Mouse (Mus musculus): ENCODE measurements around the gene Arpp21. TPM values are rescaled to one million over a fixed set of nuclear protein-coding genes. Genes with fewer than 3 reads are reported as not detected.
"Not testable (repeated sequence)": the region's sequence is repeated elsewhere in the genome, so short reads cannot be mapped to it uniquely, and the experiment has no call there.

The Arpp21 gene
- polyA plus RNA-seq, 1 experiment from 2014 or later, result 29.5 TPM

- Histone ChIP-seq H3K9ac (replicated peaks) (no peak overlapping the region), H3K4me3 (replicated peaks) (no peak overlapping the region), H3K4me2 (replicated peaks) (no peak overlapping the region; the same call in 1 of the 2 replicates), H3K9me3 (no peaks in the 10 kb centered on the region), H3K4me1 (replicated peaks) (peaks cover 53% of the 10 kb centered on the region), H3K36me3 (no peaks in the 10 kb centered on the region), H3K27ac (peak overlapping the region; percentile 90), H3K27me3 (no peaks in the 10 kb centered on the region)
- peak; percentile 75 for ATAC-seq
- 28% methylated on average over 5 of the region's 5 CpGs for WGBS
Observed at GRCm38 (mm10) chr9:112075273-112075672, 160.5 kb downstream of the Arpp21 start.

- no peaks in the 10 kb centered on the region for H3K36me3 ChIP-seq
- no peak overlapping the region for H3K4me3 ChIP-seq (replicated peaks)
- H3K9me3 ChIP-seq, result no peaks in the 10 kb centered on the region
- no peak overlapping the region; the same call in 1 of the 2 replicates for H3K4me2 ChIP-seq (replicated peaks)
- H3K4me1 ChIP-seq (replicated peaks), result peaks cover 53% of the 10 kb centered on the region
- no peak overlapping the region for H3K9ac ChIP-seq (replicated peaks)
- 11% methylated on average over 5 of the region's 5 CpGs for WGBS
- no peaks in the 10 kb centered on the region for H3K27me3 ChIP-seq
- ATAC-seq, result peak; percentile 91
- peak overlapping the region; percentile 90 for H3K27ac ChIP-seq
Observed at GRCm38 (mm10) chr9:112074872-112075271, 160.9 kb downstream of the Arpp21 start.

GRCm38 (mm10) chr9:112071368-112071767 lies 164.4 kb downstream of the Arpp21 start:
- no peak overlapping the region for H3K9ac ChIP-seq (replicated peaks)
- peak; percentile 31; the same call in 1 of the 2 replicates for ATAC-seq
- H3K27ac ChIP-seq, result peak overlapping the region; percentile 69

GRCm38 (mm10) chr9:112070961-112071360 lies 164.8 kb downstream of the Arpp21 start:
- peak overlapping the region; percentile 69 for H3K27ac ChIP-seq
- ATAC-seq, result 0 out of 2 replicates have a peak, but pooled peaks have one; percentile 50
- no peaks in the 10 kb centered on the region for H3K9me3 ChIP-seq
- no peaks in the 10 kb centered on the region for H3K36me3 ChIP-seq
- H3K9ac ChIP-seq (replicated peaks), result no peak overlapping the region
- no peak overlapping the region for H3K4me2 ChIP-seq (replicated peaks)
- H3K4me3 ChIP-seq (replicated peaks), result no peak overlapping the region
- no peaks in the 10 kb centered on the region for H3K27me3 ChIP-seq
- H3K4me1 ChIP-seq (replicated peaks), result peaks cover 46% of the 10 kb centered on the region
- 36% methylated on average over 5 of the region's 5 CpGs for WGBS

More at GRCm38 (mm10) chr9:112071368-112071767, 164.4 kb downstream of the Arpp21 start:
- H3K4me3 ChIP-seq (replicated peaks), result no peak overlapping the region
- no peak overlapping the region for H3K4me2 ChIP-seq (replicated peaks)
- no peaks in the 10 kb centered on the region for H3K27me3 ChIP-seq
- peaks cover 48% of the 10 kb centered on the region for H3K4me1 ChIP-seq (replicated peaks)
- no peaks in the 10 kb centered on the region for H3K36me3 ChIP-seq
- no peaks in the 10 kb centered on the region for H3K9me3 ChIP-seq
- 34% methylated on average over 3 of the region's 3 CpGs for WGBS

- no peak overlapping the region for H3K4me3 ChIP-seq (replicated peaks)
- no peak overlapping the region for H3K9ac ChIP-seq (replicated peaks)
- H3K9me3 ChIP-seq, result no peaks in the 10 kb centered on the region
- no peak for ATAC-seq
- H3K27me3 ChIP-seq, result no peaks in the 10 kb centered on the region
- H3K36me3 ChIP-seq, result no peaks in the 10 kb centered on the region
- H3K4me2 ChIP-seq (replicated peaks), result no peak overlapping the region
- WGBS, result 93% methylated on average over 5 of the region's 5 CpGs
- H3K4me1 ChIP-seq (replicated peaks), result peaks cover 23% of the 10 kb centered on the region
- no peak overlapping the region for H3K27ac ChIP-seq
Observed at GRCm38 (mm10) chr9:112068250-112068649, 167.5 kb downstream of the Arpp21 start.

GRCm38 (mm10) chr9:112060696-112061425 lies 174.9 kb downstream of the Arpp21 start:
- peak overlapping the region; percentile 44; the same call in 1 of the 2 replicates for H3K27ac ChIP-seq
- ATAC-seq, result no peak
- no peaks in the 10 kb centered on the region for H3K36me3 ChIP-seq

GRCm38 (mm10) chr9:112054807-112055381 lies 180.8 kb downstream of the Arpp21 start:
- no peaks in the 10 kb centered on the region for H3K27me3 ChIP-seq
- ATAC-seq, result 0 out of 2 replicates have a peak, but pooled peaks have one; percentile 24
- peak overlapping the region; percentile 37; the same call in 1 of the 2 replicates for H3K27ac ChIP-seq

More at GRCm38 (mm10) chr9:112060696-112061425, 174.9 kb downstream of the Arpp21 start:
- H3K4me1 ChIP-seq (replicated peaks), result peaks cover 5% of the 10 kb centered on the region; the same call in 1 of the 2 replicates
- H3K9me3 ChIP-seq, result no peaks in the 10 kb centered on the region
- H3K9ac ChIP-seq (replicated peaks), result no peak overlapping the region
- H3K4me3 ChIP-seq (replicated peaks), result no peak overlapping the region
- WGBS, result 56% methylated on average over 6 of the region's 6 CpGs
- no peaks in the 10 kb centered on the region for H3K27me3 ChIP-seq
- no peak overlapping the region for H3K4me2 ChIP-seq (replicated peaks)

GRCm38 (mm10) chr9:112047903-112048467 lies 187.8 kb downstream of the Arpp21 start:
- 83% methylated on average over 9 of the region's 9 CpGs for WGBS
- no peaks in the 10 kb centered on the region for H3K9me3 ChIP-seq
- H3K4me3 ChIP-seq (replicated peaks), result no peak overlapping the region
- H3K36me3 ChIP-seq, result no peaks in the 10 kb centered on the region
- no peak overlapping the region for H3K9ac ChIP-seq (replicated peaks)
- no peak overlapping the region for H3K4me2 ChIP-seq (replicated peaks)
- no peaks in the 10 kb centered on the region for H3K27me3 ChIP-seq
- H3K4me1 ChIP-seq (replicated peaks), result no peaks in the 10 kb centered on the region
- ATAC-seq, result no peak
- H3K27ac ChIP-seq, result no peak overlapping the region

More at GRCm38 (mm10) chr9:112054807-112055381, 180.8 kb downstream of the Arpp21 start:
- Histone ChIP-seq H3K4me1 (replicated peaks) (peaks cover 7% of the 10 kb centered on the region; the same call in 1 of the 2 replicates), H3K4me3 (replicated peaks) (no peak overlapping the region), H3K9me3 (no peaks in the 10 kb centered on the region), H3K9ac (replicated peaks) (no peak overlapping the region), H3K36me3 (no peaks in the 10 kb centered on the region), H3K4me2 (replicated peaks) (no peak overlapping the region)
- 58% methylated on average over 6 of the region's 6 CpGs for WGBS

- Histone ChIP-seq H3K4me1 (replicated peaks) (peaks cover 5% of the 10 kb centered on the region), H3K9me3 (no peaks in the 10 kb centered on the region), H3K27ac (no peak overlapping the region), H3K36me3 (no peaks in the 10 kb centered on the region), H3K4me3 (replicated peaks) (no peak overlapping the region), H3K9ac (replicated peaks) (no peak overlapping the region), H3K4me2 (replicated peaks) (no peak overlapping the region), H3K27me3 (no peaks in the 10 kb centered on the region)
- ATAC-seq, result no peak
- 79% methylated on average over 1 of the region's 1 CpGs for WGBS
Observed at GRCm38 (mm10) chr9:112040566-112040965, 195.2 kb downstream of the Arpp21 start.

GRCm38 (mm10) chr9:112037732-112038131 lies 198.0 kb downstream of the Arpp21 start:
- no peaks in the 10 kb centered on the region for H3K27me3 ChIP-seq
- no peaks in the 10 kb centered on the region for H3K9me3 ChIP-seq
- ATAC-seq, result peak; percentile 76
- 0 out of 2 replicates have a peak overlapping the region, but pooled peaks have one; percentile 6 for H3K27ac ChIP-seq
- H3K4me3 ChIP-seq (replicated peaks), result no peak overlapping the region
- no peaks in the 10 kb centered on the region for H3K36me3 ChIP-seq
- H3K4me1 ChIP-seq (replicated peaks), result peaks cover 5% of the 10 kb centered on the region
- WGBS, result 46% methylated on average over 9 of the region's 9 CpGs
- no peak overlapping the region for H3K4me2 ChIP-seq (replicated peaks)
- H3K9ac ChIP-seq (replicated peaks), result no peak overlapping the region

GRCm38 (mm10) chr9:112033840-112034239 lies 201.9 kb downstream of the Arpp21 start:
- WGBS, result 46% methylated on average over 5 of the region's 10 CpGs
- not testable (repeated sequence) for H3K4me2 ChIP-seq (replicated peaks); H3K36me3 ChIP-seq; H3K4me1 ChIP-seq (replicated peaks); H3K9ac ChIP-seq (replicated peaks); H3K27me3 ChIP-seq; ATAC-seq; H3K4me3 ChIP-seq (replicated peaks); H3K27ac ChIP-seq; H3K9me3 ChIP-seq

- no peaks in the 10 kb centered on the region for H3K4me1 ChIP-seq (replicated peaks)
- no peak overlapping the region for H3K4me3 ChIP-seq (replicated peaks)
- H3K36me3 ChIP-seq, result no peaks in the 10 kb centered on the region
- H3K9me3 ChIP-seq, result no peaks in the 10 kb centered on the region
- no peak overlapping the region for H3K9ac ChIP-seq (replicated peaks)
- no peak overlapping the region for H3K27ac ChIP-seq
- no peak for ATAC-seq
- 53% methylated on average over 7 of the region's 7 CpGs for WGBS
- H3K4me2 ChIP-seq (replicated peaks), result no peak overlapping the region
- no peaks in the 10 kb centered on the region for H3K27me3 ChIP-seq
Observed at GRCm38 (mm10) chr9:112032169-112032568, 203.6 kb downstream of the Arpp21 start.

Data from midbrain, embryonic 13.5 days (tissue).